Mouse (Mus musculus): Measurements from ENCODE around the gene Cyb5r3. TPM values are rescaled to one million over a fixed set of nuclear protein-coding genes. Genes with fewer than 3 reads are reported as not detected.
A peak's percentile ranks its signal among the peaks of the same experiment; 100 is the strongest.
"Not testable (repeated sequence)": the region's sequence is repeated elsewhere in the genome, so short reads cannot be mapped to it uniquely, and the experiment has no call there.

Cyb5r3 gene
- polyA plus RNA-seq, 1 experiment from 2014 or later: 187 TPM

- 88% methylated on average over 3 of the region's 3 CpGs for WGBS
- not testable (repeated sequence) for H3K4me1 ChIP-seq; H3K27ac ChIP-seq; H3K4me3 ChIP-seq; H3K27me3 ChIP-seq (ENCODE audit: poor library complexity, severe bottlenecking); H3K9me3 ChIP-seq; DNase-seq (ENCODE audit: extremely low spot score, low spot score)
- H3K36me3 ChIP-seq (replicated peaks): peaks cover 75% of the 10 kb centered on the region
Observed at GRCm38 (mm10) chr15:83127037-83127436, 45.4 kb downstream of the Cyb5r3 start.

- Histone ChIP-seq H3K27ac (no peak overlapping the region), H3K36me3 (replicated peaks) (peaks cover 70% of the 10 kb centered on the region), H3K4me3 (no peak overlapping the region), H3K27me3 (ENCODE audit: poor library complexity, severe bottlenecking) (no peaks in the 10 kb centered on the region), H3K9me3 (no peaks in the 10 kb centered on the region), H3K4me1 (peaks cover 8% of the 10 kb centered on the region)
- 96% methylated on average over 9 of the region's 9 CpGs for WGBS
- DNase-seq (ENCODE audit: extremely low spot score, low spot score): no peak
Observed at GRCm38 (mm10) chr15:83126582-83126981, 45.8 kb downstream of the Cyb5r3 start.

DNA sequence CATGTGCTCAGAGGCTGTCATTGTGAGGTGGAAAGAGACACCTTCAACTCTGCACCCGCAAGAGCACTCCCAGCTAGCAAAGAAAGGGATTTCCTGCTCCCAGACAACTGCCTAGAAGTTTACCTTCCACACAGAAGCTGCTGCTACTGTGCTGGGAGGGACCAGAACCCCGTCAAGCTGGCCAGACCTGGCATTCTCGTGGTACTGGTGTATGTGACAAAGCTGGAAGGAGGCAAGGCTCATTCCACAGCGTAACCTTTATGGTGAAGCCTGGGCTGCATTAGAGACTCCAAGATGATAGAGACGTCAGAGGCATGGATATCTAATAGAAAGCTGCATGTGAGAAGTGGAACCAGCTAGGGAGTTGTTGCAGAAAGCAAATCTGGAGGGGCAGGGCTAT lies 47.8 kb downstream of the Cyb5r3 start:
- no peaks in the 10 kb centered on the region for H3K27me3 ChIP-seq (ENCODE audit: poor library complexity, severe bottlenecking)
- peaks cover 59% of the 10 kb centered on the region for H3K36me3 ChIP-seq (replicated peaks)
- no peak for DNase-seq (ENCODE audit: extremely low spot score, low spot score)
- no peaks in the 10 kb centered on the region for H3K9me3 ChIP-seq
- WGBS: 66% methylated on average over 5 of the region's 5 CpGs
- peaks cover 15% of the 10 kb centered on the region for H3K4me1 ChIP-seq
- no peak overlapping the region for H3K27ac ChIP-seq
- H3K4me3 ChIP-seq: no peak overlapping the region

GRCm38 (mm10) chr15:83122566-83123145 lies 49.7 kb downstream of the Cyb5r3 start, which contains the start of gene Rrp7a:
Rrp7a (minus strand) TSS chr15:83122801.
- WGBS: 11% methylated on average over 32 of the region's 32 CpGs
- Histone ChIP-seq H3K4me3 (peak within 1 kb of the TSS; percentile 89), H3K4me1 (peaks cover 15% of the 10 kb centered on the region), H3K27ac (peak within 1 kb of the TSS; percentile 90), H3K9me3 (no peaks in the 10 kb centered on the region), H3K27me3 (ENCODE audit: poor library complexity, severe bottlenecking) (no peaks in the 10 kb centered on the region), H3K36me3 (replicated peaks) (peaks cover 59% of the 10 kb centered on the region)
- DNase-seq (ENCODE audit: extremely low spot score, low spot score): peak; percentile 90

GRCm38 (mm10) chr15:83121709-83122565 lies 50.5 kb downstream of the Cyb5r3 start:
- WGBS: 5% methylated on average over 42 of the region's 43 CpGs

DNA sequence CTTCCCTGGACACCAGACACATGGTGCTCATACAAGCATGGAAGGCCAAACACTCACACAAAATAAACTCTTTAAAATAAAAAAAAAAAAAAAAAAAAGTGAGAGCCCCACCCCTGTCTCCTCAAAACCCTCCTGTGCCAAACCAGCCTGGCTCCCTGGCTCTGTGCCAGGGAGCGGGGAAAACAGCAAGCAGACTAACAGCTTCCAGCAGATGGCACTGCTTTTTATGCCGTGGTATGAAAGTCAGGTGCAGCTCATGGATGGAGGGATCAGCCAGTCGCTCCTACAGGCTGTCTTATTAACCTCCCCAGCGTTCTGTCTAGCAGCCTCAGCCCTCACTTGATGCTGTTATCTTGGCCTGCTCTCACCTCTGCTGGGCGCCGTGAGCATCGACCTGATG lies 54.0 kb downstream of the Cyb5r3 start:
- WGBS: 87% methylated on average over 7 of the region's 7 CpGs
- no peaks in the 10 kb centered on the region for H3K9me3 ChIP-seq
- peaks cover 38% of the 10 kb centered on the region for H3K4me1 ChIP-seq
- no peaks in the 10 kb centered on the region for H3K27me3 ChIP-seq (ENCODE audit: poor library complexity, severe bottlenecking)
- peaks cover 67% of the 10 kb centered on the region for H3K36me3 ChIP-seq (replicated peaks)
- H3K27ac ChIP-seq: no peak overlapping the region
- no peak for DNase-seq (ENCODE audit: extremely low spot score, low spot score)
- no peak overlapping the region for H3K4me3 ChIP-seq

More at GRCm38 (mm10) chr15:83121709-83122565, 50.5 kb downstream of the Cyb5r3 start:
- Histone ChIP-seq H3K27ac (peak overlapping the region; percentile 90), H3K9me3 (no peaks in the 10 kb centered on the region), H3K36me3 (replicated peaks) (peaks cover 59% of the 10 kb centered on the region), H3K4me3 (peak overlapping the region; percentile 89), H3K4me1 (peaks cover 15% of the 10 kb centered on the region), H3K27me3 (ENCODE audit: poor library complexity, severe bottlenecking) (no peaks in the 10 kb centered on the region)
- DNase-seq (ENCODE audit: extremely low spot score, low spot score): peak; percentile 61

- WGBS: 44% methylated on average over 6 of the region's 6 CpGs
- H3K4me1 ChIP-seq: peaks cover 29% of the 10 kb centered on the region
- DNase-seq (ENCODE audit: extremely low spot score, low spot score): peak; percentile 45
- H3K4me3 ChIP-seq: no peak overlapping the region
- no peaks in the 10 kb centered on the region for H3K9me3 ChIP-seq
- peak overlapping the region; percentile 69 for H3K27ac ChIP-seq
- H3K36me3 ChIP-seq (replicated peaks): peaks cover 64% of the 10 kb centered on the region
- H3K27me3 ChIP-seq (ENCODE audit: poor library complexity, severe bottlenecking): no peaks in the 10 kb centered on the region
Observed at GRCm38 (mm10) chr15:83115071-83115470, 57.3 kb downstream of the Cyb5r3 start.

- Histone ChIP-seq H3K4me1 (peaks cover 29% of the 10 kb centered on the region), H3K4me3 (no peak overlapping the region), H3K27me3 (ENCODE audit: poor library complexity, severe bottlenecking) (no peaks in the 10 kb centered on the region), H3K9me3 (no peaks in the 10 kb centered on the region), H3K27ac (peak overlapping the region; percentile 69; the same call in 1 of the 2 replicates), H3K36me3 (replicated peaks) (peaks cover 54% of the 10 kb centered on the region)
- 85% methylated on average over 9 of the region's 9 CpGs for WGBS
- no peak for DNase-seq (ENCODE audit: extremely low spot score, low spot score)
Observed at GRCm38 (mm10) chr15:83114106-83114505, 58.3 kb downstream of the Cyb5r3 start.

GRCm38 (mm10) chr15:83112898-83113297 lies 59.5 kb downstream of the Cyb5r3 start:
- DNase-seq (ENCODE audit: extremely low spot score, low spot score): peak; percentile 67
- H3K27me3 ChIP-seq (ENCODE audit: poor library complexity, severe bottlenecking): no peaks in the 10 kb centered on the region
- H3K4me3 ChIP-seq: no peak overlapping the region
- 12% methylated on average over 8 of the region's 11 CpGs for WGBS
- no peaks in the 10 kb centered on the region for H3K9me3 ChIP-seq
- peaks cover 42% of the 10 kb centered on the region for H3K36me3 ChIP-seq (replicated peaks)
- peaks cover 29% of the 10 kb centered on the region for H3K4me1 ChIP-seq
- H3K27ac ChIP-seq: no peak overlapping the region

GRCm38 (mm10) chr15:83111874-83112273 lies 60.5 kb downstream of the Cyb5r3 start:
- DNase-seq (ENCODE audit: extremely low spot score, low spot score): no peak
- peaks cover 32% of the 10 kb centered on the region for H3K36me3 ChIP-seq (replicated peaks)
- no peak overlapping the region for H3K4me3 ChIP-seq
- H3K27ac ChIP-seq: no peak overlapping the region
- 88% methylated on average over 7 of the region's 7 CpGs for whole genome bisulfite sequencing
- H3K27me3 ChIP-seq (ENCODE audit: poor library complexity, severe bottlenecking): no peaks in the 10 kb centered on the region
- H3K9me3 ChIP-seq: no peaks in the 10 kb centered on the region
- peaks cover 38% of the 10 kb centered on the region for H3K4me1 ChIP-seq

- H3K27ac ChIP-seq: no peak overlapping the region
- H3K4me1 ChIP-seq: peaks cover 40% of the 10 kb centered on the region
- WGBS: 71% methylated on average over 6 of the region's 6 CpGs
- no peak overlapping the region for H3K4me3 ChIP-seq
- peaks cover 26% of the 10 kb centered on the region for H3K36me3 ChIP-seq (replicated peaks)
- no peaks in the 10 kb centered on the region for H3K27me3 ChIP-seq (ENCODE audit: poor library complexity, severe bottlenecking)
- no peaks in the 10 kb centered on the region for H3K9me3 ChIP-seq
- DNase-seq (ENCODE audit: extremely low spot score, low spot score): no peak
Observed at GRCm38 (mm10) chr15:83111290-83111689, 61.1 kb downstream of the Cyb5r3 start.

DNA sequence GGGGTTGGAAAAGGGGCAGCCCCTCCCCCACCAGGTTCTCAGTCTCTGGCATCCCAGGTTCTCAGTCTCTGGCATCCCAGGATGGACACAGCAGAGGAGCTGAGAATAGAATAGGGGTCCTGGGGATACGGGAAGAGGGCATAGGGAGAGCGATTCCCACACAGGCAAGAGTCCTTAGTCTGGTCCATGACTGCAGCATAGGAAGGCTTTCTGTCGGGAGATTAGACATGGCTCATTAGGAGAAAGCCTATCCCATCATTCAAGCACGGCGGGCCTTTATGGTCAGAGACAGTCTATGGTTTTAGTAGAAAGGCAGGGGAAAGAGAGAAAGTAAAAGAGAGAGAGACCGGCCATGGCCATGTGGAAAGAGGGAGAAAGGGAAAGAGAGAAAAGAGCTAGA lies 64.6 kb downstream of the Cyb5r3 start:
- 38% methylated on average over 6 of the region's 6 CpGs for WGBS
- Histone ChIP-seq H3K36me3 (replicated peaks) (no peaks in the 10 kb centered on the region), H3K27ac (peak overlapping the region; percentile 32; the same call in 1 of the 2 replicates), H3K9me3 (no peaks in the 10 kb centered on the region), H3K27me3 (ENCODE audit: poor library complexity, severe bottlenecking) (peaks cover 2% of the 10 kb centered on the region; the same call in 1 of the 2 replicates), H3K4me3 (no peak overlapping the region), H3K4me1 (peaks cover 24% of the 10 kb centered on the region)
- no peak for DNase-seq (ENCODE audit: extremely low spot score, low spot score)

DNA sequence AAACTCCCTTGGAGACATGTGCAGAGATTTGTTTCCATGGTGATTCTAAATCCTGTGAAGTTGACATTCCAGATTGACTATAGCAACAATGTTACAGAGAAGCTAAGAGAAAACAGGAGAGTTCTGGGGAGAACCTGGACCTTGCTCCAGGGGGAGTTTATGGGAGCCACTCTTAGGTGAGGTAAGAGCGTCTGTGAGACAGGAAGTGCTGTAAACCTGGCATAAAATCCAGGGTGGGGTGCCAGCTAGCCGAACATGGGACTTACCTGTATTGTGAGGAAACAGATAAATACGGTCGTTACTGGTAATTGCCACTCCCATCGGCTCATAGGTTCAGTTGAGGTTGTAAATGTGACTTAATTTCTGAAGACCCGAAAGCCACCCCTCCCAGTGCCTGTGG lies 66.0 kb downstream of the Cyb5r3 start:
- no peak overlapping the region for H3K27ac ChIP-seq
- 88% methylated on average over 6 of the region's 6 CpGs for WGBS

More for the DNA sequence above, 66.0 kb downstream of the Cyb5r3 start:
- Histone ChIP-seq H3K9me3 (no peaks in the 10 kb centered on the region), H3K27me3 (ENCODE audit: poor library complexity, severe bottlenecking) (peaks cover 13% of the 10 kb centered on the region), H3K4me1 (peaks cover 24% of the 10 kb centered on the region), H3K36me3 (replicated peaks) (no peaks in the 10 kb centered on the region), H3K4me3 (no peak overlapping the region)
- no peak for DNase-seq (ENCODE audit: extremely low spot score, low spot score)

Data from forebrain, embryonic 10.5 days (tissue).